Mouse (Mus musculus): ENCODE data around the gene Gm14406.
"Not testable (repeated sequence)": the region's sequence is repeated elsewhere in the genome, so short reads cannot be mapped to it uniquely, and the experiment has no call there.

Gm14406 gene

DNA sequence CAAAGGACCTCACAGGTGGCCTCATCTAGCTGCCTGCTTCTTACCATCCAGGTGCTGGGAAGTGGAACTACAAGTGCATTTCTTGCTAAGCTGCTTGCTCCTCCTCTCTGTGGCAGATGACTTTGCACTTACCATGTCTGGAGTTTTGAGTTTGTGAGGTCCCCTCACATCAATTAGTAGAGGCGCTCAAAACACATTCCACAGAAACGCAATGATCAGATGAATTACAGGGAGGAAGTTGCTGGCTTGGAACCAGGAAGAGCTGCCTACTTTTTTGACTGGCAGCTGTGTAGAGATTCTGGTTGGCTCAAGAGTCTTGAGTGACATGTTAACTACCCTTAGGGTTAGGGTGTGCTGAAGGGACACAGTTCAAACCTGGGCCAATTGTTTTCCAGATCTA lies at the start of gene Gm14406:
TSS of gene Gm14406 (minus strand) at position 213 of the 400 bp plus-strand sequence.
- DNase-seq (ENCODE audit: low read depth in 2 of 2, low spot score in 2 of 2) = not testable (repeated sequence)

DNA sequence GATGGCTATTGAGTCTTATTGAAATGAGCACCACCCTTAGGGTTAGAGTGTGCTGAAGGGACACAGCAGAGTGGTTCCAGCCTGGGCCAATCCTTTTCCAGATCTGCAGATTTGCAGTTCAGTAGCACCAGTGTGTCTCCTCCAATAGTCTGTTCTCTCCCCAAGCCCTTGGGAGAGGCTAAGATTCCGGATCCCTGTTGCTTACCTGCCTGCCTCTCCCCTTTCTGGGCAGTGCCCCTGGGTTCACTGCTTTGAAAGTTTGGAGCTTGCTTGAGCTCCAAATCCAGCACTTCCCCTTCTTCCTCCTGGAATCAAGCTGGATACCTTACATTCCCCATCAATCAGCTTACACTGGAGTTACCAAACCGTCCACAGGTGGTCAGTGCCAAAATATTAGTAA lies 2.9 kb downstream of the Gm14406 start:
- DNase-seq (ENCODE audit: low read depth in 2 of 2, low spot score in 2 of 2) = not testable (repeated sequence)

- DNase-seq (ENCODE audit: low read depth in 2 of 2, low spot score in 2 of 2) = not testable (repeated sequence)
These were observed 18.6 kb downstream of the Gm14406 start for GRCm38 (mm10) chr2:177559365-177559764.

- DNase-seq (ENCODE audit: low read depth in 2 of 2, low spot score in 2 of 2) = not testable (repeated sequence)
These were observed 22.7 kb downstream of the Gm14406 start for GRCm38 (mm10) chr2:177555261-177555660.

DNA sequence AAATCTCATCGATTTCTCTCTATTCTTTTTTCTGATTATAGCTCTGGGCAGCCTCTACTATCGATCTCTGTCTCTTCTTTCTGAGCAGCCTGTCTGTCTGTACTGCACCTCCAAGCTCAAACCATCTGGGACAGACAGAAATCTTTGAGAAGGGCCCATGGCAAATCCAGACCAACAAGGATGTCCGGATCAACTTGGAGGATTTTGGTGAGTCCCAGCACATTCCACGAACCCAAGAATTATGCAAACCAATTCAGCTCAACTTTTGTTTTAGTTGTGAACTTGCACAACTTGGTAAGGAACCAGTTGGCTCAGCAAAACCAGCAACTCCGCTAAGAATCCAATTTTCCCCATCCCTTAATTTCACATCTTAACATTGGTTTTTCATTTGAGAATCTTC lies 40.3 kb downstream of the Gm14406 start:
- DNase-seq (ENCODE audit: low read depth in 2 of 2, low spot score in 2 of 2) = not testable (repeated sequence)

- not testable (repeated sequence) for DNase-seq (ENCODE audit: low read depth in 2 of 2, low spot score in 2 of 2)
These were observed 40.9 kb downstream of the Gm14406 start for GRCm38 (mm10) chr2:177537141-177537540.

GRCm38 (mm10) chr2:177535876-177536275 lies 42.1 kb downstream of the Gm14406 start:
- DNase-seq (ENCODE audit: low read depth in 2 of 2, low spot score in 2 of 2) = no peak

DNA sequence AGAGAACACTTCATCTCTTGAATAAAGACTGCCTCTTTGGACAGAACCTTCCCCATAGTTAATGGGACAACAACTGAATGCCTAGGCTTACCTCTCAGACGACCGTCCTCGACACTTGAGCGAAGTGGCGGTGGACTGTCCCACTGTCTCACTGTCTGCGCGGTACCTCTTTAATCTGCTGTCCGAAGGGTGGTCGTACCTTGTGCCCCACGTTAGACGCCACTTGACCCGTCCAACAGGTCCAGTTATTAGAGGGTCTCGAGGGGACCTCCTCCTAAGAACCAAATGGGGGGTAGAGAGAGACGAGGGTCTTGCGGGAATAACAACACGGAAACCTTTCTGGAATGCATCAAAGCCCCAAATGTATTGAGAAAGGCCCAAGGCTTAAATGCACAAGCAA lies 53.8 kb downstream of the Gm14406 start:
- DNase-seq (ENCODE audit: low read depth in 2 of 2, low spot score in 2 of 2) = not testable (repeated sequence)

DNA sequence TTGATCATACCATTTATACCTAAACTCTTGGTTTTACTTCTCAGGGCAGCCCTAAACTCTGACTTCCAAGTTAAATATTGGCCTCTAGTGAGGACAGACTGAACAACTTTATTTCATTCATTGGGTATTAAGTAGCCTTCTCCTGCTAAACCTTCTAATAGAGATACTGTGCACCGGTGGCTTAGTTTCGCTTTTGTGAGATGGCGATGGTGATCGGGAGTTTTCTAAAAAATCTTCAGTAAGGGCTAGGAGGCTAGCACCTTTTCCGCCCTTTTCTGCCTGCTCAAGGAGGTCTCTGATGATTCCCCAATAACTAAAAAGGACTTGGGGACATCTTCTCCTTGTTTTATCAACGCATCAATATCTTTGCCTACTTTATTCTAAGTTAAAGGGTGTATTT lies 54.3 kb downstream of the Gm14406 start:
- DNase-seq (ENCODE audit: low read depth in 2 of 2, low spot score in 2 of 2) = not testable (repeated sequence)

DNA sequence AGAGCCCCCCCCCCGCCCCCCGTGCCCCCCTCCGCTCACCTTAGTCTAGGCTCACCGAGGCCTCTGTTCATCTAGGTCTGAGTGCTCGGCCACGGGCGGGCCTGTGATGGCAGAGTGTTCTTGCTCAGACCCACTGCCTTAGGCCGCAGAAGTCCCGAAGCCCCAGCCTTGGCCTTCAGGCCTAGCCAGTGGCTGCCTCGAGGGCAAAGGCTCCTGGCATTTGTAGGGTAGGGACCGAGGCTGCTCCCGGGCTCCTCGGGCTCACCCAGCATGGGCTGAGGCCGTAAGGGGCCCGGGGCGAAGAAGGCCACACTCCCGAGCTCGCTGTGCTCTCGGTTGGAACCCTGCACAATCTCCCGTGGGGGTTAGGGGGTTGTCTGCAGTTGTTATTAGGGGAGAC lies 54.9 kb downstream of the Gm14406 start:
- no peak for DNase-seq (ENCODE audit: low read depth in 2 of 2, low spot score in 2 of 2)

DNA sequence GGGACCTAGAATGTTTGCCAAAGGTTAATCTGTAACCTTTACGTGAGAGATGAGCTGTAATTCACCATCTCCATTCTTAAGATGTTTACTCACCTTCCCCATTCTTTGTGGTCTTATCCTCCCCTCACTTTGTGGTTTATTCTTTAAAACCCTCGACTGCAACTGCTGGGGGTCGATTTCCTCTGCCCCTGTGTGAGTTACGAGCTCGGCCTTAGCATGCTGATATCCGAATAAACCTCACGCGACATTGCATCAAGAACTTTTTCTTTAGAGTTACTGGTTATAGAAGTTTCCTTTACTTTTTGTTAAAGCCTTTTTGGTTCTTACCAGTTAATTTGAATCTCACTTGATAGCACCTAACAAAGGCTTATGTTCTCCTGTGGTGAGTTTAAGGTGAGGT lies 58.0 kb downstream of the Gm14406 start:
- no peak for DNase-seq (ENCODE audit: low read depth in 2 of 2, low spot score in 2 of 2)
